Mouse (Mus musculus): ENCODE measurements at regions not wholly inside any gene's neighbourhood (a gene's known extent, or its start where the extent isn't known, plus 50 kb on each side); places are given as distances from the start of the nearest gene placed in this dataset.

- H3K4me2 ChIP-seq (ENCODE audit: low read length), result no peak overlapping the region
- H3K4me3 ChIP-seq (ENCODE audit: low read depth, low read length), result no peak overlapping the region
- 80% methylated on average over 4 of the region's 4 CpGs for WGBS
- H3K27me3 ChIP-seq (ENCODE audit: control insufficient read depth, insufficient read depth, low read depth, low read length), result no peaks in the 10 kb centered on the region
- no peaks in the 10 kb centered on the region for H3K36me3 ChIP-seq (ENCODE audit: control insufficient read depth, insufficient read depth, low read length)
- peaks cover 9% of the 10 kb centered on the region for H3K4me1 ChIP-seq (ENCODE audit: control insufficient read depth, insufficient read depth, low read length)
- H3K27ac ChIP-seq (ENCODE audit: low read length), result no peak overlapping the region
- no peaks in the 10 kb centered on the region for H3K9me3 ChIP-seq (replicated peaks; ENCODE audit: control insufficient read depth, low read length, poor library complexity, severe bottlenecking)
- no peak for ATAC-seq
- no peak overlapping the region for H3K9ac ChIP-seq (ENCODE audit: low read depth, low read length)
These were observed 362.4 kb downstream of the 1700129C05Rik start for GRCm38 (mm10) chr14:58780306-58780705.

- Histone ChIP-seq H3K27me3 (ENCODE audit: control insufficient read depth, insufficient read depth, low read depth, low read length) (no peaks in the 10 kb centered on the region), H3K36me3 (ENCODE audit: control insufficient read depth, insufficient read depth, low read length) (no peaks in the 10 kb centered on the region), H3K27ac (ENCODE audit: low read length) (peak overlapping the region; percentile 64), H3K4me3 (ENCODE audit: low read depth, low read length) (no peak overlapping the region), H3K4me2 (ENCODE audit: low read length) (no peak overlapping the region), H3K9me3 (replicated peaks; ENCODE audit: control insufficient read depth, low read length, poor library complexity, severe bottlenecking) (no peaks in the 10 kb centered on the region), H3K4me1 (ENCODE audit: control insufficient read depth, insufficient read depth, low read length) (peaks cover 9% of the 10 kb centered on the region), H3K9ac (ENCODE audit: low read depth, low read length) (no peak overlapping the region)
- WGBS, result 25% methylated on average over 4 of the region's 4 CpGs
- peak; percentile 95 for ATAC-seq
These were observed 364.0 kb downstream of the 1700129C05Rik start for GRCm38 (mm10) chr14:58778675-58779074.

DNA sequence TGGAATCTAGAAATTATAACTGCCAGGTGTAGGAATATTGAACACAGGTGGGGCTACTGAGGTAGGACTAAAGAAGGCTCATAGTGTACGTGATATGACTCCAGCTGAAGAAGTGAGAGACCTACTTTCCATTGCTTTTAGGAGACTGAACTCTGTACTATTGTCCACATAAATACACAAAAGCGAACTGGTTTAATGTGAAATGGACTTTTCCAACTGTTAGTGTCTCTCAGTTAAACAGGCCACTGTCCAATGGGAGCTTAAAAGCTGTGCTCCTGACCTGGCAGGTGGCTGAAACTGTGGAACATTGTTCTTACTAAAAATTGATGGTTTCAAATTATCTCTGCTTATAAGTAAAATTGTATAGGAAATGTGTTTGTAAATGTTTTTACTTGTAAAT is 381.4 kb downstream of the 1700129C05Rik start:
- Histone ChIP-seq H3K36me3 (ENCODE audit: control insufficient read depth, insufficient read depth, low read length) (no peaks in the 10 kb centered on the region), H3K4me3 (ENCODE audit: low read depth, low read length) (no peak overlapping the region), H3K9ac (ENCODE audit: low read depth, low read length) (no peak overlapping the region), H3K4me1 (ENCODE audit: control insufficient read depth, insufficient read depth, low read length) (no peaks in the 10 kb centered on the region), H3K27ac (ENCODE audit: low read length) (no peak overlapping the region), H3K4me2 (ENCODE audit: low read length) (no peak overlapping the region), H3K27me3 (ENCODE audit: control insufficient read depth, insufficient read depth, low read depth, low read length) (no peaks in the 10 kb centered on the region), H3K9me3 (replicated peaks; ENCODE audit: control insufficient read depth, low read length, poor library complexity, severe bottlenecking) (no peaks in the 10 kb centered on the region)
- WGBS, result 89% methylated on average over 2 of the region's 2 CpGs
- no peak for ATAC-seq

GRCm38 (mm10) chr14:58759759-58760158 is 382.9 kb downstream of the 1700129C05Rik start:
- Histone ChIP-seq H3K36me3 (ENCODE audit: control insufficient read depth, insufficient read depth, low read length) (no peaks in the 10 kb centered on the region), H3K9ac (ENCODE audit: low read depth, low read length) (no peak overlapping the region), H3K4me1 (ENCODE audit: control insufficient read depth, insufficient read depth, low read length) (no peaks in the 10 kb centered on the region), H3K27me3 (ENCODE audit: control insufficient read depth, insufficient read depth, low read depth, low read length) (no peaks in the 10 kb centered on the region), H3K9me3 (replicated peaks; ENCODE audit: control insufficient read depth, low read length, poor library complexity, severe bottlenecking) (no peaks in the 10 kb centered on the region), H3K4me2 (ENCODE audit: low read length) (no peak overlapping the region), H3K4me3 (ENCODE audit: low read depth, low read length) (no peak overlapping the region), H3K27ac (ENCODE audit: low read length) (no peak overlapping the region)
- 82% methylated on average over 4 of the region's 4 CpGs for WGBS
- no peak for ATAC-seq

- WGBS, result 92% methylated on average over 7 of the region's 7 CpGs
- ATAC-seq, result no peak
These were observed 388.9 kb downstream of the 1700129C05Rik start for GRCm38 (mm10) chr14:58753781-58754180.

GRCm38 (mm10) chr14:58753136-58753535 is 389.6 kb downstream of the 1700129C05Rik start:
- Histone ChIP-seq H3K27ac (ENCODE audit: low read length) (no peak overlapping the region), H3K9ac (ENCODE audit: low read depth, low read length) (no peak overlapping the region), H3K4me1 (ENCODE audit: control insufficient read depth, insufficient read depth, low read length) (no peaks in the 10 kb centered on the region), H3K4me2 (ENCODE audit: low read length) (no peak overlapping the region), H3K36me3 (ENCODE audit: control insufficient read depth, insufficient read depth, low read length) (no peaks in the 10 kb centered on the region), H3K9me3 (replicated peaks; ENCODE audit: control insufficient read depth, low read length, poor library complexity, severe bottlenecking) (no peaks in the 10 kb centered on the region), H3K27me3 (ENCODE audit: control insufficient read depth, insufficient read depth, low read depth, low read length) (no peaks in the 10 kb centered on the region), H3K4me3 (ENCODE audit: low read depth, low read length) (no peak overlapping the region)
- no peak for ATAC-seq
- 100% methylated on average over 1 of the region's 1 CpGs for WGBS

More at GRCm38 (mm10) chr14:58753781-58754180, 388.9 kb downstream of the 1700129C05Rik start:
- Histone ChIP-seq H3K4me1 (ENCODE audit: control insufficient read depth, insufficient read depth, low read length) (no peaks in the 10 kb centered on the region), H3K36me3 (ENCODE audit: control insufficient read depth, insufficient read depth, low read length) (no peaks in the 10 kb centered on the region), H3K27me3 (ENCODE audit: control insufficient read depth, insufficient read depth, low read depth, low read length) (no peaks in the 10 kb centered on the region), H3K9me3 (replicated peaks; ENCODE audit: control insufficient read depth, low read length, poor library complexity, severe bottlenecking) (no peaks in the 10 kb centered on the region), H3K27ac (ENCODE audit: low read length) (no peak overlapping the region), H3K4me2 (ENCODE audit: low read length) (no peak overlapping the region), H3K4me3 (ENCODE audit: low read depth, low read length) (no peak overlapping the region), H3K9ac (ENCODE audit: low read depth, low read length) (no peak overlapping the region)

GRCm38 (mm10) chr14:58726418-58726817 is 416.3 kb downstream of the 1700129C05Rik start:
- WGBS, result 70% methylated on average over 1 of the region's 1 CpGs

GRCm38 (mm10) chr14:58714856-58715255 is 427.8 kb downstream of the 1700129C05Rik start:
- Histone ChIP-seq H3K9me3 (replicated peaks; ENCODE audit: control insufficient read depth, low read length, poor library complexity, severe bottlenecking) (no peaks in the 10 kb centered on the region), H3K4me2 (ENCODE audit: low read length) (no peak overlapping the region), H3K9ac (ENCODE audit: low read depth, low read length) (no peak overlapping the region), H3K27ac (ENCODE audit: low read length) (no peak overlapping the region), H3K4me3 (ENCODE audit: low read depth, low read length) (no peak overlapping the region), H3K4me1 (ENCODE audit: control insufficient read depth, insufficient read depth, low read length) (no peaks in the 10 kb centered on the region), H3K36me3 (ENCODE audit: control insufficient read depth, insufficient read depth, low read length) (no peaks in the 10 kb centered on the region), H3K27me3 (ENCODE audit: control insufficient read depth, insufficient read depth, low read depth, low read length) (no peaks in the 10 kb centered on the region)
- no peak for ATAC-seq

More at GRCm38 (mm10) chr14:58726418-58726817, 416.3 kb downstream of the 1700129C05Rik start:
- Histone ChIP-seq H3K4me3 (ENCODE audit: low read depth, low read length) (no peak overlapping the region), H3K4me1 (ENCODE audit: control insufficient read depth, insufficient read depth, low read length) (no peaks in the 10 kb centered on the region), H3K9ac (ENCODE audit: low read depth, low read length) (no peak overlapping the region), H3K27ac (ENCODE audit: low read length) (no peak overlapping the region), H3K4me2 (ENCODE audit: low read length) (no peak overlapping the region), H3K36me3 (ENCODE audit: control insufficient read depth, insufficient read depth, low read length) (no peaks in the 10 kb centered on the region), H3K9me3 (replicated peaks; ENCODE audit: control insufficient read depth, low read length, poor library complexity, severe bottlenecking) (no peaks in the 10 kb centered on the region), H3K27me3 (ENCODE audit: control insufficient read depth, insufficient read depth, low read depth, low read length) (no peaks in the 10 kb centered on the region)
- no peak for ATAC-seq

DNA sequence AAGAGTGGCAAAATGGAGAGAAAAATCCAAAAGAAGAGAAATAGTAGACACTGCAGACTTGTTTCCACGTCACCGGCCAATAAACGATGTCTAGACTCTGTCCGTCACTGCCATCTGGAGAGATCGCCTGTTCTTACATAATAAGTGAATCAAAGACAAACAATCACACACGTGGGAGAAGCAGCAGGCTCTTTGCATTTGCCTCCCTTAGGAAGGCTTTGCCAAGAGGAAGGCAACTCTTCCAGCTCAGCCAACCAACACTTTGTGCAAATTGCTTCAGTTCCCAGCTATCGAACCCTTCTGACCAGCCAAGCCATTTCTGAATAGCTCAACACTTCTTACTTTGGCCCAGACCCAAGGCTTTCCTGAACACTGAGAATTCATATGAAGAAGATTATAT is 432.8 kb downstream of the 1700129C05Rik start:
- Histone ChIP-seq H3K9ac (ENCODE audit: low read depth, low read length) (no peak overlapping the region), H3K9me3 (replicated peaks; ENCODE audit: control insufficient read depth, low read length, poor library complexity, severe bottlenecking) (no peaks in the 10 kb centered on the region), H3K4me1 (ENCODE audit: control insufficient read depth, insufficient read depth, low read length) (no peaks in the 10 kb centered on the region), H3K27ac (ENCODE audit: low read length) (no peak overlapping the region), H3K4me3 (ENCODE audit: low read depth, low read length) (no peak overlapping the region), H3K36me3 (ENCODE audit: control insufficient read depth, insufficient read depth, low read length) (no peaks in the 10 kb centered on the region), H3K4me2 (ENCODE audit: low read length) (no peak overlapping the region), H3K27me3 (ENCODE audit: control insufficient read depth, insufficient read depth, low read depth, low read length) (no peaks in the 10 kb centered on the region)
- ATAC-seq, result no peak
- 70% methylated on average over 7 of the region's 7 CpGs for WGBS

GRCm38 (mm10) chr14:58709281-58709680 is 433.4 kb downstream of the 1700129C05Rik start:
- Histone ChIP-seq H3K9ac (ENCODE audit: low read depth, low read length) (no peak overlapping the region), H3K36me3 (ENCODE audit: control insufficient read depth, insufficient read depth, low read length) (no peaks in the 10 kb centered on the region), H3K4me1 (ENCODE audit: control insufficient read depth, insufficient read depth, low read length) (no peaks in the 10 kb centered on the region), H3K27ac (ENCODE audit: low read length) (no peak overlapping the region), H3K27me3 (ENCODE audit: control insufficient read depth, insufficient read depth, low read depth, low read length) (no peaks in the 10 kb centered on the region), H3K4me2 (ENCODE audit: low read length) (no peak overlapping the region), H3K9me3 (replicated peaks; ENCODE audit: control insufficient read depth, low read length, poor library complexity, severe bottlenecking) (no peaks in the 10 kb centered on the region), H3K4me3 (ENCODE audit: low read depth, low read length) (no peak overlapping the region)
- ATAC-seq, result no peak
- WGBS, result 91% methylated on average over 2 of the region's 2 CpGs
